Mouse (Mus musculus) forebrain, postnatal 0 days (tissue): ENCODE data around the gene Ifrd1. TPM values are rescaled to one million over a fixed set of nuclear protein-coding genes. Genes with fewer than 3 reads are reported as not detected.

Experiments
- ATAC-seq: fragments of 200-750 bp; cut with Nextera tagmentation; 2 replicates; pipeline ENCODE4 v1.8.0; 2017; ENCODE audit warnings: mild to moderate bottlenecking, moderate library complexity
- DNase-seq: peaks from one replicate; pipeline ENCODE4 v3.0.0-alpha.2; 2015
- H3K27ac ChIP-seq: fragments of 300-500 bp; sonication (generic); 2 replicates; pipeline ENCODE4 v1.5.1; 2014; ENCODE audit warnings: low read depth, mild to moderate bottlenecking, antibody characterized with exemption, low read length, moderate library complexity, mixed read lengths
- H3K27me3 ChIP-seq: fragments of 300-500 bp; sonication (generic); 2 replicates; pipeline ENCODE4 v1.6.1; 2014; ENCODE audit warnings: mild to moderate bottlenecking, low read length, mixed read lengths; ENCODE audit not compliant: insufficient read depth
- H3K36me3 ChIP-seq: fragments of 300-500 bp; sonication (generic); 2 replicates; pipeline ENCODE4 v1.6.1; 2014; ENCODE audit warnings: mild to moderate bottlenecking, moderate library complexity; ENCODE audit not compliant: insufficient read depth
- H3K4me1 ChIP-seq: fragments of 300-500 bp; sonication (generic); 2 replicates; pipeline ENCODE4 v1.6.1; 2014; ENCODE audit warnings: antibody characterized with exemption; ENCODE audit not compliant: insufficient read depth
- H3K4me2 ChIP-seq: fragments of 300-500 bp; sonication (generic); 2 replicates; pipeline ENCODE4 v1.6.1; 2014; ENCODE audit warnings: low read depth, mild to moderate bottlenecking, moderate library complexity
- H3K4me3 ChIP-seq: fragments of 300-500 bp; sonication (generic); 2 replicates; pipeline ENCODE4 v1.5.1; 2014; ENCODE audit warnings: low read depth, low read length, mixed read lengths
- H3K9ac ChIP-seq: fragments of 300-500 bp; sonication (generic); 2 replicates; pipeline ENCODE4 v1.6.1; 2014; ENCODE audit warnings: mild to moderate bottlenecking
- H3K9me3 ChIP-seq: fragments of 300-500 bp; sonication (generic); 2 replicates; pipeline ENCODE4 v1.6.1; 2016; ENCODE audit warnings: low read length
- CTCF ChIP-seq: sonication (generic); IDR thresholded peaks from 2 replicates; pipeline ENCODE4 v1.5.1; 2016; ENCODE audit warnings: antibody characterized with exemption, control low read depth, low read depth
- WGBS: fragments of 180-500 bp; shearing (Covaris S2); extraction: QIAGEN DNeasy Blood & Tissue Kit; methylation state at CpG from one replicate; pipeline ENCODE4 v1.1.7; 2014; 5-methylcytosine and 5-hydroxymethylcytosine counted together
- polyA plus RNA-seq: library from polyadenylated mRNA; unstranded; fragments of >200 nt; fragmentation: Nextera tagmentation; extraction: Ambion mirVana; gene quantifications from 2 replicates; pipeline ENCODE4 v1.2.1, GENCODE M21; 2015
- total RNA-seq: library from RNA; depleted of rRNA; stranded (reverse); fragments of >200 nt; gene quantifications from 2 replicates; pipeline ENCODE4 v1.2.3, GENCODE M21; 2014

Gene Ifrd1
- total and polyA plus RNA-seq, 2 experiments from 2014 or later, result 71.3 to 156 TPM

- Histone ChIP-seq H3K9me3 (no peaks in the 10 kb centered on the region), H3K36me3 (no peaks in the 10 kb centered on the region), H3K27ac (no peak overlapping the region), H3K27me3 (no peaks in the 10 kb centered on the region), H3K9ac (no peak overlapping the region), H3K4me1 (no peaks in the 10 kb centered on the region), H3K4me2 (peak overlapping the region; percentile 17; the same call in 1 of the 2 replicates), H3K4me3 (no peak overlapping the region)
- DNase-seq (peak; percentile 75), ATAC-seq (peak; percentile 47; the same call in 1 of the 2 replicates)
- WGBS, result 24% methylated on average over 11 of the region's 11 CpGs
- no peak for TF ChIP-seq CTCF
Measured at GRCm38 (mm10) chr12:40243821-40244221, 4.5 kb downstream of the Ifrd1 start.

GRCm38 (mm10) chr12:40243241-40243640, 5.1 kb downstream of the Ifrd1 start:
- no peaks in the 10 kb centered on the region for H3K4me1 ChIP-seq
- 86% methylated on average over 4 of the region's 4 CpGs for WGBS
- no peak for ATAC-seq

GRCm38 (mm10) chr12:40239161-40239560, 9.1 kb downstream of the Ifrd1 start:
- no peak overlapping the region for H3K27ac ChIP-seq
- 95% methylated on average over 7 of the region's 7 CpGs for WGBS
- ATAC-seq (no peak), DNase-seq (no peak)
- no peak overlapping the region for H3K4me3 ChIP-seq
- no peak overlapping the region for H3K9ac ChIP-seq
- H3K4me1 ChIP-seq, result no peaks in the 10 kb centered on the region
- H3K36me3 ChIP-seq, result no peaks in the 10 kb centered on the region
- H3K4me2 ChIP-seq, result no peak overlapping the region
- no peak for TF ChIP-seq CTCF
- H3K27me3 ChIP-seq, result no peaks in the 10 kb centered on the region
- H3K9me3 ChIP-seq, result no peaks in the 10 kb centered on the region

More at GRCm38 (mm10) chr12:40243241-40243640, 5.1 kb downstream of the Ifrd1 start:
- H3K9me3 ChIP-seq, result no peaks in the 10 kb centered on the region
- no peak for DNase-seq
- no peaks in the 10 kb centered on the region for H3K36me3 ChIP-seq
- no peak overlapping the region for H3K4me3 ChIP-seq
- H3K27ac ChIP-seq, result no peak overlapping the region
- H3K9ac ChIP-seq, result no peak overlapping the region
- H3K4me2 ChIP-seq, result no peak overlapping the region
- H3K27me3 ChIP-seq, result no peaks in the 10 kb centered on the region
- no peak for TF ChIP-seq CTCF

- Histone ChIP-seq H3K36me3 (no peaks in the 10 kb centered on the region), H3K27ac (no peak overlapping the region), H3K4me3 (no peak overlapping the region), H3K9me3 (no peaks in the 10 kb centered on the region), H3K27me3 (no peaks in the 10 kb centered on the region), H3K9ac (no peak overlapping the region), H3K4me2 (no peak overlapping the region), H3K4me1 (no peaks in the 10 kb centered on the region)
- no peak for TF ChIP-seq CTCF
- WGBS, result 92% methylated on average over 1 of the region's 1 CpGs
- ATAC-seq (no peak), DNase-seq (no peak)
Measured at GRCm38 (mm10) chr12:40232231-40232630, 16.1 kb downstream of the Ifrd1 start.

GRCm38 (mm10) chr12:40231632-40232031, 16.7 kb downstream of the Ifrd1 start:
- no peaks in the 10 kb centered on the region for H3K27me3 ChIP-seq
- H3K4me2 ChIP-seq, result no peak overlapping the region
- ATAC-seq (no peak), DNase-seq (no peak)
- WGBS, result 90% methylated on average over 2 of the region's 2 CpGs
- no peaks in the 10 kb centered on the region for H3K9me3 ChIP-seq
- TF ChIP-seq CTCF, result no peak
- H3K4me3 ChIP-seq, result no peak overlapping the region
- no peak overlapping the region for H3K27ac ChIP-seq
- H3K36me3 ChIP-seq, result no peaks in the 10 kb centered on the region
- no peaks in the 10 kb centered on the region for H3K4me1 ChIP-seq
- H3K9ac ChIP-seq, result no peak overlapping the region

GRCm38 (mm10) chr12:40224171-40224880, 24.0 kb downstream of the Ifrd1 start:
- no peak for TF ChIP-seq CTCF
- no peak overlapping the region for H3K4me2 ChIP-seq
- DNase-seq, result no peak
- no peak for ATAC-seq
- no peaks in the 10 kb centered on the region for H3K27me3 ChIP-seq
- H3K9me3 ChIP-seq, result no peaks in the 10 kb centered on the region
- H3K9ac ChIP-seq, result no peak overlapping the region
- H3K4me1 ChIP-seq, result peaks cover 16% of the 10 kb centered on the region
- no peaks in the 10 kb centered on the region for H3K36me3 ChIP-seq
- H3K27ac ChIP-seq, result no peak overlapping the region
- WGBS, result 97% methylated on average over 9 of the region's 9 CpGs
- H3K4me3 ChIP-seq, result no peak overlapping the region

- Histone ChIP-seq H3K4me3 (peak overlapping the region; percentile 100), H3K4me2 (peak overlapping the region; percentile 76), H3K4me1 (peaks cover 19% of the 10 kb centered on the region), H3K36me3 (no peaks in the 10 kb centered on the region), H3K9me3 (no peaks in the 10 kb centered on the region), H3K27ac (no peak overlapping the region), H3K9ac (peak overlapping the region; percentile 36; the same call in 1 of the 2 replicates), H3K27me3 (no peaks in the 10 kb centered on the region)
- no peak for ATAC-seq
- DNase-seq, result no peak
- TF ChIP-seq CTCF, result no peak
- 56% methylated on average over 10 of the region's 10 CpGs for WGBS
Measured at GRCm38 (mm10) chr12:40223676-40224075, 24.6 kb downstream of the Ifrd1 start.
